Mouse (Mus musculus) lung, postnatal 10 days (tissue): ENCODE data around the gene Chrna1.

Experiments
- DNase-seq: peaks from one replicate; pipeline ENCODE4 v3.0.0; 2021

The Chrna1 gene

GRCm38 (mm10) chr2:73552926-73553325 lies 27.2 kb downstream of the Chrna1 start:
- no peak for DNase-seq

- DNase-seq, result peak; percentile 48
These were observed 29.4 kb downstream of the Chrna1 start for GRCm38 (mm10) chr2:73550725-73551124.

GRCm38 (mm10) chr2:73548542-73548941 lies 31.6 kb downstream of the Chrna1 start:
- no peak for DNase-seq

- no peak for DNase-seq
These were observed 32.9 kb downstream of the Chrna1 start for GRCm38 (mm10) chr2:73547256-73547655.

GRCm38 (mm10) chr2:73545556-73545955 lies 34.6 kb downstream of the Chrna1 start:
- no peak for DNase-seq

GRCm38 (mm10) chr2:73540450-73541162 lies 39.5 kb downstream of the Chrna1 start:
- DNase-seq, result no peak

GRCm38 (mm10) chr2:73539697-73540096 lies 40.4 kb downstream of the Chrna1 start:
- DNase-seq, result no peak

- no peak for DNase-seq
These were observed 41.0 kb downstream of the Chrna1 start for GRCm38 (mm10) chr2:73539141-73539540.

- DNase-seq, result no peak
These were observed 41.5 kb downstream of the Chrna1 start for GRCm38 (mm10) chr2:73538590-73538989.

GRCm38 (mm10) chr2:73536091-73536783 lies 43.9 kb downstream of the Chrna1 start:
- no peak for DNase-seq

GRCm38 (mm10) chr2:73534720-73535119 lies 45.4 kb downstream of the Chrna1 start:
- no peak for DNase-seq

- DNase-seq, result no peak
These were observed 49.7 kb downstream of the Chrna1 start for GRCm38 (mm10) chr2:73530487-73530886.

GRCm38 (mm10) chr2:73529356-73530330 lies 50.5 kb downstream of the Chrna1 start, which contains the start of gene Wipf1:
TSS of gene Wipf1 (minus strand) at chr2:73529734.
- peak; percentile 90 for DNase-seq

GRCm38 (mm10) chr2:73528516-73529355 lies 51.4 kb downstream of the Chrna1 start:
- DNase-seq, result peak; percentile 41

- DNase-seq, result no peak
These were observed 52.2 kb downstream of the Chrna1 start for GRCm38 (mm10) chr2:73527956-73528355.

GRCm38 (mm10) chr2:73526691-73527090 lies 53.4 kb downstream of the Chrna1 start:
- DNase-seq, result peak; percentile 54

- DNase-seq, result no peak
These were observed 57.2 kb downstream of the Chrna1 start for GRCm38 (mm10) chr2:73522891-73523290.

GRCm38 (mm10) chr2:73522336-73522735 lies 57.8 kb downstream of the Chrna1 start:
- no peak for DNase-seq

GRCm38 (mm10) chr2:73521737-73522136 lies 58.4 kb downstream of the Chrna1 start:
- DNase-seq, result peak; percentile 48

GRCm38 (mm10) chr2:73518966-73519365 lies 61.2 kb downstream of the Chrna1 start:
- no peak for DNase-seq

- DNase-seq, result no peak
These were observed 61.8 kb downstream of the Chrna1 start for GRCm38 (mm10) chr2:73518311-73518710.

- no peak for DNase-seq
These were observed 66.0 kb downstream of the Chrna1 start for GRCm38 (mm10) chr2:73514178-73514577.
